Mouse (Mus musculus) C2C12 (cell line): ENCODE results near the gene Nt5c2.

ENCODE experiments used
- CEBPB ChIP-seq: IDR thresholded peaks from one replicate; pipeline ENCODE4 v1.6.1; 2011; ENCODE audit warnings: low read depth, mild to moderate bottlenecking, control low read depth, moderate library complexity
- CTCF ChIP-seq: IDR thresholded peaks from one replicate; pipeline ENCODE4 v1.5.1; 2011; ENCODE audit not compliant: control insufficient read depth, insufficient read depth, insufficient read length
- FOSL1 ChIP-seq: IDR thresholded peaks from one replicate; pipeline ENCODE4 v1.8.0; 2011; ENCODE audit warnings: mild to moderate bottlenecking, low read length; ENCODE audit not compliant: poor library complexity, insufficient read depth, severe bottlenecking
- MAX ChIP-seq: IDR thresholded peaks from one replicate; pipeline ENCODE4 v1.6.1; 2011; ENCODE audit warnings: mild to moderate bottlenecking, control low read depth
- MYOD1 ChIP-seq: IDR thresholded peaks from one replicate; pipeline ENCODE4 v1.6.1; 2011; ENCODE audit warnings: low read depth; ENCODE audit not compliant: control insufficient read depth, insufficient read length
- MYOG ChIP-seq: IDR thresholded peaks from one replicate; pipeline ENCODE4 v1.6.1; 2011; ENCODE audit not compliant: control insufficient read depth, insufficient read length; ENCODE audit errors: extremely low read depth
- USF1 ChIP-seq: IDR thresholded peaks from one replicate; pipeline ENCODE4 v1.6.1; 2011; ENCODE audit warnings: low read depth, mild to moderate bottlenecking, control low read depth, moderate library complexity

DNA sequence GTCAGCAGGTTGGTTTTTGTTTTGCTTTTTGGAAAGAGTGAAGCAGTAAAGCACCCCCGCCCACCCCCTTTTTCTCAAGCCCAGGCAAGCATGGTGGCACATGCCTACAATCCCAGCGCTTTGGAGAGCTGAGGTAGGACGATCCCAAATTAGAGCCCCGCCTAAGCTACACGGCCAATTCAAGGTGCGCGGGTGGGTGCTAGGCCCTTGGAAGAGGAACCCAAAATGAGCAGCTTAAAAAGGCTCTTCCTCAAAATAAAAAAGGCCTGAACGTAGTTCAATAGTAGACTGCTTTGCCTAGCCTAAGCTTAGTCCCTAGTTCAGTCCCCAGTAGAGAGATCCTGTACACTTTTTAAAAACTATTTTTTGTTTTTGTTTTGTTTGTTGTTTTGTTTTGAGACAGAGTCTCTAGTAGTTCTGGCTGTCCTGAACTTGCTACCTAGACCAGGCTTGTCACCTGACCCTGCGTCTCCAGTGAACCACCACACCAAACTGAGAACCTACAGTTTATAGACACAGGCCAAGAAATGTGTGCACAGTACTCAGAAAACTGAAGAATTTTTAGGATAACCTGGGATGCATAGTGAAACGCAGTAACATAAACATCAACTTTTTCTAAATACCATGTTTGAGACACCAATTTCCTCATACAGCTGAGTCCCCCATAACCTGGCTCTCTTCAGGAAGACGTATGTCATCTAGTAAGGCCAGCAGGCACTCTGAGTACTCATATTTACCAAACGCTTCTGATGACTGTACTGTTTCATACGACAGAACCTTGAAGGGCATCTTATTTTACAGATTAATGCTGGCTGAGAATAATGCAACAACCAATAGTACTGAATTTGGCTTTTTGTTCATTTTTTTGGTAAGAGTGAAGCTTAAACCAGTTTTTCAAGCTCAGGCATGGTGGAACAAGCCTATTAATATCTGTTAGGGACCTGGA, 54.6 kb downstream of the Nt5c2 start:
- no peak for TF ChIP-seq CTCF
- TF ChIP-seq MYOD1: no peak
- no peak for TF ChIP-seq MAX
- no peak for TF ChIP-seq USF1
- TF ChIP-seq CEBPB: no peak
- no peak for TF ChIP-seq FOSL1
- TF ChIP-seq MYOG: no peak
